In genomic region chr1:121053692-121054091, GRCm38 (mm10) we compare ENCODE assay signal across 9 mouse cellular contexts.
A peak's percentile ranks its signal among the peaks of the same experiment; 100 is the strongest.
DNase-seq lines count a peak whose midpoint lies in the region; TF ChIP-seq lines count a peak whose summit lies in the region.
"Had no signal": no experiment of that assay in that cellular context is flagged by ENCODE, and none has a peak within 500 bp of the region (broad histone marks: within the 10 kb centered on the region; RNA-seq: fewer than 3 reads in every experiment).

No protein-coding gene starts in this region.

- H3K9me3 ChIP-seq in embryonic facial prominence, embryonic 10.5 days = no peaks in the 10 kb centered on the region
- no peaks in the 10 kb centered on the region for H3K9me3 ChIP-seq in limb, embryonic 10.5 days (replicated peaks)
- H3K9me3 ChIP-seq: liver, embryonic 15.5 days had no signal

- 31% methylated on average over 11 of the region's 11 CpGs for WGBS in kidney, adult 2 months
- 33% methylated on average over 11 of the region's 11 CpGs for WGBS in embryonic facial prominence, embryonic 10.5 days
- 36% methylated on average over 11 of the region's 11 CpGs for WGBS in limb, embryonic 10.5 days

- H3K27me3 ChIP-seq in kidney, adult 2 months (replicated peaks; ENCODE audit: control insufficient read depth, insufficient read depth, low read length) = no peaks in the 10 kb centered on the region
- peaks cover 73% of the 10 kb centered on the region for H3K27me3 ChIP-seq in embryonic facial prominence, embryonic 10.5 days (replicated peaks; ENCODE audit: low read depth, poor library complexity, severe bottlenecking)
- H3K27me3 ChIP-seq in limb, embryonic 10.5 days (ENCODE audit: low read depth, poor library complexity, severe bottlenecking) = peaks cover 50% of the 10 kb centered on the region
- H3K27me3 ChIP-seq: liver, embryonic 15.5 days had no signal

- H3K27ac ChIP-seq in kidney, adult 2 months (ENCODE audit: insufficient read depth, low read depth, low read length) = no peak overlapping the region
- no peak overlapping the region for H3K27ac ChIP-seq in embryonic facial prominence, embryonic 10.5 days (replicated peaks)
- no peak overlapping the region for H3K27ac ChIP-seq in limb, embryonic 10.5 days
- H3K27ac ChIP-seq: liver, embryonic 15.5 days had no signal

- H3K4me1 ChIP-seq in kidney, adult 2 months (ENCODE audit: control insufficient read depth, insufficient read depth, low read length) = no peaks in the 10 kb centered on the region
- H3K4me1 ChIP-seq in embryonic facial prominence, embryonic 10.5 days = peaks cover 14% of the 10 kb centered on the region
- H3K4me1 ChIP-seq in limb, embryonic 10.5 days = peaks cover 29% of the 10 kb centered on the region
- H3K4me1 ChIP-seq: liver, embryonic 15.5 days had no signal

- TF ChIP-seq POLR2A in kidney, adult 2 months (IDR thresholded peaks at IDR 0.05; ENCODE audit: low read depth, low read length) = no peak

- no peak overlapping the region for H3K4me3 ChIP-seq in kidney, adult 2 months (ENCODE audit: insufficient read depth, low read depth, low read length)
- H3K4me3 ChIP-seq in embryonic facial prominence, embryonic 10.5 days = no peak overlapping the region
- no peak overlapping the region for H3K4me3 ChIP-seq in limb, embryonic 10.5 days
- H3K4me3 ChIP-seq: liver, embryonic 15.5 days had no signal

- DNase-seq in kidney, adult 2 months = no peak
- no peak for DNase-seq in kidney, adult 11 months
- DNase-seq in Muller cell, postnatal 12 days (ENCODE audit: inconsistent ontology term) = peak; percentile 47
- DNase-seq in embryonic facial prominence, embryonic 10.5 days (ENCODE audit: low spot score) = peak; percentile 50
- DNase-seq in limb, embryonic 10.5 days (ENCODE audit: low spot score) = peak; percentile 60
- DNase-seq in retina, postnatal 1 day = peak; percentile 61
- no peak for DNase-seq in spleen, postnatal 14 days (ENCODE audit: low spot score in 2 of 2)
- no peak for DNase-seq in cerebellum, adult 11-12 months

- TF ChIP-seq CTCF in kidney, adult 2 months (conservative IDR thresholded peaks at IDR 0.05; ENCODE audit: insufficient read depth, insufficient read length, low read depth, low read length) = 0 out of 2 replicates have a peak, but pooled peaks have one; percentile 13

- no peaks in the 10 kb centered on the region for H3K36me3 ChIP-seq in kidney, adult 2 months (ENCODE audit: control insufficient read depth, insufficient read depth, low read length)
- no peaks in the 10 kb centered on the region for H3K36me3 ChIP-seq in embryonic facial prominence, embryonic 10.5 days (replicated peaks)
- H3K36me3 ChIP-seq in limb, embryonic 10.5 days = no peaks in the 10 kb centered on the region
- H3K36me3 ChIP-seq: liver, embryonic 15.5 days had no signal

Comparison
In these comparisons a context has a peak if more than half of its experiments do, and no peak if none do; other contexts are left out.
1. DNase-seq: peak in Muller cell, postnatal 12 days (single experiment), embryonic facial prominence, embryonic 10.5 days (single experiment), limb, embryonic 10.5 days (single experiment) and retina, postnatal 1 day (single experiment); none in kidney, adult 2 months (single experiment), kidney, adult 11 months (single experiment), spleen, postnatal 14 days (0 of 2) and cerebellum, adult 11-12 months (single experiment).